In genomic region chr4:129058207-129059092, GRCm38 (mm10) we compare ENCODE assay signal across 8 mouse cellular contexts. TPM values are rescaled to one million over a fixed set of nuclear protein-coding genes. Genes with fewer than 3 reads are reported as not detected.
DNase-seq lines count a peak whose midpoint lies in the region; ATAC-seq and TF ChIP-seq lines count a peak whose summit lies in the region.

Rnf19b (plus strand) TSS chr4:129058271.

- H3K4me3 ChIP-seq in MEL (ENCODE audit: control insufficient read depth in 1 of 2, insufficient read depth in 1 of 2, low read depth in 2 of 2, low read length in 2 of 2) = peak within 1 kb of the TSS; percentile 79 to 88
- H3K4me3 ChIP-seq in forebrain, embryonic 16.5 days (replicated peaks; ENCODE audit: low read length) = peak within 1 kb of the TSS; percentile 85

- peak within 1 kb of the TSS; percentile 95 for H3K4me2 ChIP-seq in forebrain, embryonic 16.5 days (ENCODE audit: low read length)

- TF ChIP-seq EP300 in MEL (IDR thresholded peaks at IDR 0.05; ENCODE audit: low read depth in 1 of 2, low read length in 2 of 2) = no peak

- no peaks in the 10 kb centered on the region for H3K27me3 ChIP-seq in MEL (ENCODE audit: control insufficient read depth in 1 of 2, insufficient read depth in 2 of 2, low read length in 2 of 2)
- no peaks in the 10 kb centered on the region for H3K27me3 ChIP-seq in forebrain, embryonic 16.5 days (replicated peaks; ENCODE audit: control insufficient read depth, insufficient read depth, low read length)

- peaks cover 18 to 23% of the 10 kb centered on the region in 2 experiments for H3K4me1 ChIP-seq in MEL (ENCODE audit: control insufficient read depth in 1 of 2, insufficient read depth in 2 of 2, low read length in 2 of 2)
- peaks cover 15% of the 10 kb centered on the region for H3K4me1 ChIP-seq in forebrain, embryonic 16.5 days (replicated peaks; ENCODE audit: control insufficient read depth, insufficient read depth, low read length)

- peak within 1 kb of the TSS; percentile 82 for H3K27ac ChIP-seq in MEL (ENCODE audit: control insufficient read depth, low read depth, low read length)
- H3K27ac ChIP-seq in forebrain, embryonic 16.5 days (ENCODE audit: low read length) = peak within 1 kb of the TSS; percentile 88

- peak; percentile 62 for ATAC-seq in forebrain, embryonic 16.5 days

- peak; percentile 64 for DNase-seq in MEL (ENCODE audit: low read depth, low spot score)
- peak; percentile 77 for DNase-seq in cerebellum, adult 11-12 months
- peak; percentile 46 for DNase-seq in heart, postnatal 4 days
- peak; percentile 43 to 59 for DNase-seq in layer of hippocampus, postnatal 10 days (ENCODE audit: low spot score in 2 of 2)
- DNase-seq in lung, postnatal 14 days = peak; percentile 48
- DNase-seq in retina, postnatal 7 days (ENCODE audit: low read depth, low spot score) = peak; percentile 17
- peak; percentile 48 for DNase-seq in yolk sac, embryonic 10.5 days (ENCODE audit: low spot score)

- H3K9ac ChIP-seq in MEL (ENCODE audit: control insufficient read depth, low read depth, low read length, poor library complexity, severe bottlenecking) = peak within 1 kb of the TSS; percentile 86
- peak within 1 kb of the TSS; percentile 88 for H3K9ac ChIP-seq in forebrain, embryonic 16.5 days (replicated peaks; ENCODE audit: low read depth, low read length)

- no peak for TF ChIP-seq CTCF in MEL (IDR thresholded peaks at IDR 0.05 in 2 of 3, conservative IDR thresholded peaks at IDR 0.05 in 1 of 3; ENCODE audit: control insufficient read depth in 1 of 3, insufficient read depth in 1 of 3, low read depth in 2 of 3, low read length in 3 of 3, poor library complexity in 1 of 3, severe bottlenecking in 1 of 3)

- no peak; a peak in 1 of 4 replicates for TF ChIP-seq POLR2A in MEL (IDR thresholded peaks at IDR 0.05; ENCODE audit: control insufficient read depth in 1 of 2, insufficient read depth in 1 of 2, low read depth in 1 of 2, low read length in 2 of 2, poor library complexity in 1 of 2)

- WGBS in forebrain, embryonic 16.5 days = under 1% methylated on average over 67 of the region's 107 CpGs

- H3K36me3 ChIP-seq in MEL (ENCODE audit: control insufficient read depth in 1 of 2, insufficient read depth in 2 of 2, low read length in 2 of 2) = peaks cover 0 to 36% of the 10 kb centered on the region in 2 experiments; a peak in 2 of 4 replicates
- H3K36me3 ChIP-seq in forebrain, embryonic 16.5 days (ENCODE audit: control insufficient read depth, insufficient read depth) = no peaks in the 10 kb centered on the region

- no peaks in the 10 kb centered on the region for H3K9me3 ChIP-seq in MEL (replicated peaks; ENCODE audit: insufficient read depth, low read length)
- H3K9me3 ChIP-seq in forebrain, embryonic 16.5 days (ENCODE audit: control insufficient read depth, low read length) = no peaks in the 10 kb centered on the region

- peaks cover 31% of the 10 kb centered on the region for H3K79me2 ChIP-seq in MEL (ENCODE audit: control insufficient read depth, insufficient read depth, low read length, poor library complexity)

- no peak for TF ChIP-seq RAD21 in MEL (IDR thresholded peaks at IDR 0.05; ENCODE audit: low read depth, low read length)

TF ChIP-seq in MEL, 35 proteins besides CTCF, POLR2A, EP300 and RAD21:
- TF ChIP-seq POLR2AphosphoS5 (IDR thresholded peaks at IDR 0.05; ENCODE audit: borderline replicate concordance, low read depth, low read length) (no peak), HCFC1 (IDR thresholded peaks at IDR 0.05; ENCODE audit: low read depth, low read length) (0 out of 2 replicates have a peak, but pooled peaks have one; percentile 25)

RNA-seq across cellular contexts. Expression of gene Rnf19b, which starts in this region (rescaled TPM):
- total RNA-seq in MEL (2012; rRNA removed) = 25.5 and 26.3 TPM in 2 replicates
- polyA plus RNA-seq in MEL (2012; ENCODE audit: insufficient read depth in 1 of 2, insufficient read length in 2 of 2, low read depth in 1 of 2, low replicate concordance in 2 of 2, missing spikeins in 1 of 2) = 10 to 100 TPM in 1 of 2 experiments, not detected in 1; 30.0 TPM
- 21.0 and 26.5 TPM in 2 replicates for polyA plus RNA-seq in forebrain, embryonic 16.5 days (2015; fragmentation: Nextera tagmentation; extraction: Ambion mirVana)
- 10 to 100 TPM; 27.0 to 27.9 TPM for total RNA-seq in heart, postnatal 4 days (2021)
- total RNA-seq in layer of hippocampus, postnatal 10 days (2021) = 10 to 100 TPM; 64.5 to 68.8 TPM

Comparison
In these comparisons a context has a peak if more than half of its experiments do, and no peak if none do; other contexts are left out.
1. Peak in every context shown above with its lines: DNase-seq, ATAC-seq, H3K4me3 ChIP-seq and H3K27ac ChIP-seq.
2. DNase-seq: peak in every context shown above with its lines; median percentile 77 in cerebellum, adult 11-12 months; 64 in MEL; 51 in layer of hippocampus, postnatal 10 days; 48 in lung, postnatal 14 days; 48 in yolk sac, embryonic 10.5 days; 46 in heart, postnatal 4 days; 17 in retina, postnatal 7 days.